Mouse (Mus musculus) erythroblast, embryonic 14.5 days (primary cell): ENCODE results near the gene Rtcb.

Experiments used
- GATA1 ChIP-seq: IDR thresholded peaks from 2 replicates; pipeline ENCODE4 v1.6.1; 2012; ENCODE audit warnings: low read length, inconsistent platforms, mixed read lengths
- TAL1 ChIP-seq: IDR thresholded peaks from 3 replicates; pipeline ENCODE4 v1.6.1; 2012; ENCODE audit warnings: low read length, inconsistent platforms, mixed read lengths

GRCm38 (mm10) chr10:85936280-85936965, 21.2 kb downstream of the Rtcb start:
- TF ChIP-seq TAL1: no peak
- no peak for TF ChIP-seq GATA1
